7 mouse cellular contexts compared by ENCODE assay signal in the genomic region with DNA sequence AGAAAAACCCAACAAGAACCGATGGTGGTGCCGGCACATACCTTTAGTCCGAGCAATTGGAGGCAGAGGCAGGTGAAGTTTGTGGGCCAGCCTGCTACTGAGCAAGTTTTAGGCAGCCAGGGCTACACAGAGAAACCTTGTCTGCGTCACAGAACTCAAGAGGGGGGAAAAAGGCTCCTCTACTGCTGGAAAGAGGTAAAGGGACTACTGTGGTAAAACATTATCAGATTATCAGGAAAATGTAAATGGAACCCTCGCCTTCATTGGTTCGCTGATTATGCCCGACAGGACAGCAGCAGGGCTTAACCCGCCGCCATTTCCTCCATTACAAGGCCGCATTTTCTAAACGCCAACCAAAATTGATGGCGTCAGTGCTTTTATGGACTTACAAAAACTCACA. TPM values are rescaled to one million over a fixed set of nuclear protein-coding genes. Genes with fewer than 3 reads are reported as not detected.
DNase-seq lines count a peak whose midpoint lies in the region; ATAC-seq and TF ChIP-seq lines count a peak whose summit lies in the region.

No protein-coding gene starts in this region.

- peak overlapping the region; percentile 71 to 93 for H3K4me3 ChIP-seq in ES-E14 (ENCODE audit: insufficient read depth in 1 of 2, low read depth in 1 of 2, low read length in 2 of 2, poor library complexity in 1 of 2, severe bottlenecking in 1 of 2)
- peak overlapping the region; percentile 73 for H3K4me3 ChIP-seq in embryonic fibroblast, embryonic 13.5 days (ENCODE audit: insufficient read depth, low read length)
- H3K4me3 ChIP-seq in hindbrain, embryonic 12.5 days: peak overlapping the region; percentile 35
- peak overlapping the region; percentile 51 for H3K4me3 ChIP-seq in liver, embryonic 11.5 days (ENCODE audit: low read depth, low read length)

- H3K27me3 ChIP-seq in hindbrain, embryonic 12.5 days: no peaks in the 10 kb centered on the region
- no peaks in the 10 kb centered on the region for H3K27me3 ChIP-seq in liver, embryonic 11.5 days (replicated peaks; ENCODE audit: control insufficient read depth, insufficient read depth, low read length)

- in situ Hi-C loops in ES-E14 (cut with MboI; ENCODE audit: low sequenced_read_pairs in 2 of 2, unreplicated experiment in 2 of 2): no loop called here

- H3K4me1 ChIP-seq in ES-E14 (ENCODE audit: control insufficient read depth in 2 of 2, insufficient read depth in 2 of 2, low read length in 2 of 2, poor library complexity in 1 of 2): no peaks in the 10 kb centered on the region
- H3K4me1 ChIP-seq in embryonic fibroblast, embryonic 13.5 days (ENCODE audit: control insufficient read depth, insufficient read depth, low read length): no peaks in the 10 kb centered on the region
- H3K4me1 ChIP-seq in hindbrain, embryonic 12.5 days: no peaks in the 10 kb centered on the region
- no peaks in the 10 kb centered on the region for H3K4me1 ChIP-seq in liver, embryonic 11.5 days (replicated peaks; ENCODE audit: control insufficient read depth, insufficient read depth, low read length)

- H3K9ac ChIP-seq in ES-E14 (ENCODE audit: insufficient read depth, low read depth, low read length, poor library complexity, severe bottlenecking): peak overlapping the region; percentile 73
- 0 out of 2 replicates have a peak overlapping the region, but pooled peaks have one; percentile 8 for H3K9ac ChIP-seq in hindbrain, embryonic 12.5 days
- H3K9ac ChIP-seq in liver, embryonic 11.5 days (ENCODE audit: low read depth, low read length): peak overlapping the region; percentile 55

- peak overlapping the region; percentile 38 for H3K4me2 ChIP-seq in hindbrain, embryonic 12.5 days (replicated peaks)
- peak overlapping the region; percentile 49 for H3K4me2 ChIP-seq in liver, embryonic 11.5 days

- H3K36me3 ChIP-seq in ES-E14 (ENCODE audit: control insufficient read depth, insufficient read depth, low read length, poor library complexity, severe bottlenecking): no peaks in the 10 kb centered on the region
- no peaks in the 10 kb centered on the region for H3K36me3 ChIP-seq in hindbrain, embryonic 12.5 days
- H3K36me3 ChIP-seq in liver, embryonic 11.5 days (ENCODE audit: control insufficient read depth, insufficient read depth, low read length): no peaks in the 10 kb centered on the region

- no peaks in the 10 kb centered on the region for H3K9me3 ChIP-seq in ES-E14 (ENCODE audit: control insufficient read depth, insufficient read depth, low read depth, low read length)
- no peaks in the 10 kb centered on the region for H3K9me3 ChIP-seq in hindbrain, embryonic 12.5 days (replicated peaks)
- H3K9me3 ChIP-seq in liver, embryonic 11.5 days (ENCODE audit: control insufficient read depth, low read length): no peaks in the 10 kb centered on the region

- no peak for TF ChIP-seq POLR2A in embryonic fibroblast, embryonic 13.5 days (IDR thresholded peaks at IDR 0.05; ENCODE audit: low read depth, low read length)

- no peak for TF ChIP-seq CTCF in embryonic fibroblast, embryonic 13.5 days (IDR thresholded peaks at IDR 0.05; ENCODE audit: borderline replicate concordance, insufficient read depth, low read length)

- WGBS in hindbrain, embryonic 12.5 days: 12% methylated on average over 11 of the region's 12 CpGs
- WGBS in liver, embryonic 11.5 days: 2% methylated on average over 11 of the region's 12 CpGs

- peak; percentile 35 for ATAC-seq in CD4-positive, CD25-positive, alpha-beta regulatory T cell, adult 4 months
- no peak; the same call in 1 of the 2 replicates for ATAC-seq in hindbrain, embryonic 12.5 days (ENCODE audit: low FRiP score)
- ATAC-seq in liver, embryonic 11.5 days (replicated peaks; ENCODE audit: low FRiP score): peak; percentile 72

- H3K27ac ChIP-seq in ES-E14 (ENCODE audit: insufficient read depth, low read depth, low read length, poor library complexity, severe bottlenecking): no peak overlapping the region
- peak overlapping the region; percentile 87 for H3K27ac ChIP-seq in embryonic fibroblast, embryonic 13.5 days (ENCODE audit: insufficient read depth, low read length)
- H3K27ac ChIP-seq in hindbrain, embryonic 12.5 days: 0 out of 2 replicates have a peak overlapping the region, but pooled peaks have one; percentile 40
- H3K27ac ChIP-seq in liver, embryonic 11.5 days (ENCODE audit: low read depth, low read length): no peak overlapping the region

- DNase-seq in ES-E14 (ENCODE audit: low read depth, low spot score): no peak
- no peak for DNase-seq in liver, embryonic 11.5 days (ENCODE audit: low spot score)
- peak; percentile 72 for DNase-seq in naive thymus-derived CD4-positive, alpha-beta T cell, adult 2 months (ENCODE audit: low read depth)
- DNase-seq in ovary, postnatal 10 days (ENCODE audit: low spot score): no peak

TF ChIP-seq in ES-E14, 5 proteins besides CTCF, POLR2A, EP300 and RAD21:
- no peak for TF ChIP-seq ZNF384 (IDR thresholded peaks at IDR 0.05; ENCODE audit: low read depth, low read length)

RNA-seq across cellular contexts. Expression of gene Ddx3y, which starts 0.7 kb away (rescaled TPM):
- polyA plus RNA-seq in CD4-positive, CD25-positive, alpha-beta regulatory T cell, adult 4 months (2017; shearing (Covaris generic)): 100 to 1,000 TPM; 102 to 140 TPM
- total RNA-seq in ES-E14 (2012; rRNA removed): 26.9 and 48.7 TPM in 2 replicates
- 71.9 and 80.9 TPM in 2 replicates for polyA plus RNA-seq in embryonic fibroblast, embryonic 13.5 days (2011; ENCODE audit: insufficient read length, low read depth, missing spikeins)
- 18.2 and 21.6 TPM in 2 replicates for polyA plus RNA-seq in hindbrain, embryonic 12.5 days (2016; fragmentation: Nextera tagmentation; extraction: Ambion mirVana)
- polyA plus RNA-seq in liver, embryonic 11.5 days (2014; fragmentation: Nextera tagmentation; extraction: Ambion mirVana): 18.8 and 22.4 TPM in 2 replicates

RNA-seq across cellular contexts. Expression of gene Uty, which starts 40.2 kb away (rescaled TPM):
- 10 to 100 TPM; 68.4 to 94.0 TPM for polyA plus RNA-seq in CD4-positive, CD25-positive, alpha-beta regulatory T cell, adult 4 months (2017; shearing (Covaris generic))
- total RNA-seq in ES-E14 (2012; rRNA removed): 32.2 and 33.9 TPM in 2 replicates
- polyA plus RNA-seq in embryonic fibroblast, embryonic 13.5 days (2011; ENCODE audit: insufficient read length, low read depth, missing spikeins): 22.2 and 27.8 TPM in 2 replicates
- polyA plus RNA-seq in hindbrain, embryonic 12.5 days (2016; fragmentation: Nextera tagmentation; extraction: Ambion mirVana): 16.5 and 18.9 TPM in 2 replicates
- polyA plus RNA-seq in liver, embryonic 11.5 days (2014; fragmentation: Nextera tagmentation; extraction: Ambion mirVana): 10.0 and 10.6 TPM in 2 replicates

Comparison
In these comparisons a context has a peak if more than half of its experiments do, and no peak if none do; other contexts are left out.
1. H3K27ac ChIP-seq: peak in embryonic fibroblast, embryonic 13.5 days (single experiment) and hindbrain, embryonic 12.5 days (single experiment); none in ES-E14 (single experiment) and liver, embryonic 11.5 days (single experiment).
2. H3K9ac ChIP-seq: peak in every context shown above with its lines; median percentile 73 in ES-E14; 55 in liver, embryonic 11.5 days; 8 in hindbrain, embryonic 12.5 days.
3. Peak in every context shown above with its lines, with median percentiles within 50 percentile points of each other: H3K4me3 ChIP-seq.